Mouse (Mus musculus) MEL (cell line): Measurements from ENCODE around the gene Acss2. TPM values are rescaled to one million over a fixed set of nuclear protein-coding genes. Genes with fewer than 3 reads are reported as not detected.
"Not testable (repeated sequence)": the region's sequence is repeated elsewhere in the genome, so short reads cannot be mapped to it uniquely, and the experiment has no call there.

Experiments
- DNase-seq: peaks from one replicate; pipeline ENCODE4 v3.0.0; 2011; ENCODE audit warnings: low read depth, low spot score
- H3K27ac ChIP-seq: 2 replicates; pipeline ENCODE4 v1.5.1; 2012; ENCODE audit warnings: low read depth, mild to moderate bottlenecking, control low read depth, low read length, moderate library complexity; ENCODE audit not compliant: control insufficient read depth
- H3K27me3 ChIP-seq, 2 experiments: fragments of 150-350 bp in 1 of 2; sonication (generic) in 1 of 2; 2 replicates each; pipeline ENCODE4 v1.6.1; 2012; ENCODE audit warnings: low read length in 2 of 2, mild to moderate bottlenecking in 2 of 2, improper control_type of control experiment in 1 of 2, moderate library complexity in 1 of 2; ENCODE audit not compliant: insufficient read depth in 2 of 2, control insufficient read depth in 1 of 2
- H3K36me3 ChIP-seq, 2 experiments: 2 replicates each; pipeline ENCODE4 v1.6.1; 2012 to 2014; ENCODE audit warnings: low read length in 2 of 2, improper control_type of control experiment in 1 of 2, inconsistent platforms in 1 of 2, mild to moderate bottlenecking in 1 of 2; ENCODE audit not compliant: insufficient read depth in 2 of 2, control insufficient read depth in 1 of 2
- H3K4me1 ChIP-seq, 2 experiments: fragments of 150-350 bp in 1 of 2; sonication (generic) in 1 of 2; 2 replicates each; pipeline ENCODE4 v1.6.1; 2012; ENCODE audit warnings: low read length in 2 of 2, improper control_type of control experiment in 1 of 2, mild to moderate bottlenecking in 1 of 2; ENCODE audit not compliant: insufficient read depth in 2 of 2, control insufficient read depth in 1 of 2
- H3K4me3 ChIP-seq, 2 experiments: fragments of 150-350 bp in 1 of 2; sonication (generic) in 1 of 2; 2 replicates each; pipeline ENCODE4 v1.5.1; 2012; ENCODE audit warnings: low read depth in 2 of 2, low read length in 2 of 2, mild to moderate bottlenecking in 2 of 2, moderate library complexity in 2 of 2, control low read depth in 1 of 2, improper control_type of control experiment in 1 of 2; ENCODE audit not compliant: control insufficient read depth in 1 of 2, insufficient read depth in 1 of 2
- H3K79me2 ChIP-seq: 2 replicates; pipeline ENCODE4 v1.6.1; 2012; ENCODE audit warnings: mild to moderate bottlenecking, low read length, moderate library complexity; ENCODE audit not compliant: control insufficient read depth, poor library complexity, insufficient read depth
- H3K9ac ChIP-seq: 2 replicates; pipeline ENCODE4 v1.6.1; 2012; ENCODE audit warnings: low read depth, mild to moderate bottlenecking, control low read depth, low read length, moderate library complexity; ENCODE audit not compliant: control insufficient read depth, poor library complexity, severe bottlenecking
- H3K9me3 ChIP-seq: fragments of 150-350 bp; sonication (generic); replicated peaks from 2 replicates; pipeline ENCODE4 v1.6.1; 2012; ENCODE audit warnings: mild to moderate bottlenecking, low read length, improper control_type of control experiment, moderate library complexity; ENCODE audit not compliant: insufficient read depth
- BHLHE40 ChIP-seq: IDR thresholded peaks from 2 replicates; pipeline ENCODE4 v1.6.1; 2012; ENCODE audit warnings: low read depth, mild to moderate bottlenecking, inconsistent platforms, low read length, improper control_type of control experiment, borderline replicate concordance
- CHD1 ChIP-seq: IDR thresholded peaks from 2 replicates; pipeline ENCODE4 v1.6.1; 2012; ENCODE audit warnings: low read depth, mild to moderate bottlenecking, inconsistent platforms, low read length, improper control_type of control experiment
- CHD2 ChIP-seq: IDR thresholded peaks from 2 replicates; pipeline ENCODE4 v1.6.1; 2011; ENCODE audit warnings: low read length, improper control_type of control experiment
- MAFK ChIP-seq: IDR thresholded peaks from 2 replicates; pipeline ENCODE4 v1.6.1; 2011; ENCODE audit warnings: low read depth, mild to moderate bottlenecking, low read length, improper control_type of control experiment, borderline replicate concordance
- MAZ ChIP-seq: IDR thresholded peaks from 2 replicates; pipeline ENCODE4 v1.6.1; 2012; ENCODE audit warnings: low read depth, mild to moderate bottlenecking, inconsistent platforms, low read length, improper control_type of control experiment
- MYC ChIP-seq: IDR thresholded peaks from 2 replicates; pipeline ENCODE4 v1.6.1; 2011; ENCODE audit warnings: low read depth, mild to moderate bottlenecking, low read length, improper control_type of control experiment, moderate library complexity
- NELFE ChIP-seq: IDR thresholded peaks from 2 replicates; pipeline ENCODE4 v1.6.1; 2011; ENCODE audit warnings: low read depth, low read length, improper control_type of control experiment
- NRF1 ChIP-seq: IDR thresholded peaks from 2 replicates; pipeline ENCODE4 v1.6.1; 2014; ENCODE audit warnings: low read depth, mild to moderate bottlenecking, inconsistent platforms, low read length, improper control_type of control experiment, moderate library complexity; ENCODE audit not compliant: poor library complexity, insufficient read depth, severe bottlenecking
- POLR2A ChIP-seq, 2 experiments: IDR thresholded peaks; 2 replicates each; pipeline ENCODE4 v1.6.1; 2011 to 2012; ENCODE audit warnings: low read length in 2 of 2, mild to moderate bottlenecking in 2 of 2, control low read depth in 1 of 2, improper control_type of control experiment in 1 of 2, low read depth in 1 of 2, moderate library complexity in 1 of 2; ENCODE audit not compliant: control insufficient read depth in 1 of 2, insufficient read depth in 1 of 2, poor library complexity in 1 of 2
- POLR2AphosphoS2 ChIP-seq: IDR thresholded peaks from 2 replicates; pipeline ENCODE4 v1.6.1; 2011; ENCODE audit warnings: low read length, improper control_type of control experiment
- RAD21 ChIP-seq: IDR thresholded peaks from 2 replicates; pipeline ENCODE4 v1.6.1; 2011; ENCODE audit warnings: mild to moderate bottlenecking, low read depth, low read length, improper control_type of control experiment
- SIN3A ChIP-seq: IDR thresholded peaks from 2 replicates; pipeline ENCODE4 v1.6.1; 2012; ENCODE audit warnings: low read length, improper control_type of control experiment, inconsistent platforms
- TCF12 ChIP-seq: IDR thresholded peaks from 2 replicates; pipeline ENCODE4 v1.6.1; 2014; ENCODE audit warnings: low read depth, mild to moderate bottlenecking, inconsistent platforms, low read length, improper control_type of control experiment, moderate library complexity
- UBTF ChIP-seq: IDR thresholded peaks from 2 replicates; pipeline ENCODE4 v1.6.1; 2012; ENCODE audit warnings: low read depth, mild to moderate bottlenecking, inconsistent platforms, low read length, improper control_type of control experiment, moderate library complexity, borderline replicate concordance; ENCODE audit not compliant: insufficient read depth
- USF1 ChIP-seq: IDR thresholded peaks from 2 replicates; pipeline ENCODE4 v1.6.1; 2014; ENCODE audit warnings: low read depth, mild to moderate bottlenecking, inconsistent platforms, low read length, improper control_type of control experiment, moderate library complexity
- ZC3H11A ChIP-seq: IDR thresholded peaks from 2 replicates; pipeline ENCODE4 v1.6.1; 2012; ENCODE audit warnings: low read depth, mild to moderate bottlenecking, inconsistent platforms, low read length, improper control_type of control experiment
- ZNF384 ChIP-seq: IDR thresholded peaks from 2 replicates; pipeline ENCODE4 v1.6.1; 2012; ENCODE audit warnings: low read depth, mild to moderate bottlenecking, inconsistent platforms, low read length, improper control_type of control experiment
- polyA plus RNA-seq, 2 experiments: library from polyadenylated mRNA; stranded (reverse) in 1 of 2; unstranded in 1 of 2; fragments of >175 nt in 1 of 2; fragments of >200 nt in 1 of 2; gene quantifications; 2 replicates each; pipeline versions ENCODE4 v1.2.1 to v1.2.4; 2012; ENCODE audit warnings: low replicate concordance in 2 of 2, low read depth in 1 of 2; ENCODE audit not compliant: insufficient read length in 2 of 2, insufficient read depth in 1 of 2, missing spikeins in 1 of 2
- total RNA-seq: library from RNA; depleted of rRNA; stranded (reverse); fragments of 300-350 nt; gene quantifications from 2 replicates; pipeline ENCODE4 v1.2.3, GENCODE M21; 2012

Acss2 gene
- total and polyA plus RNA-seq, 3 experiments = 2.9 to 11.0 TPM; not detected in 1

GRCm38 (mm10) chr2:155537761-155538462, 20.2 kb downstream of the Acss2 start:
- H3K4me1 ChIP-seq = peaks cover 7 to 14% of the 10 kb centered on the region in 2 experiments
- H3K27ac ChIP-seq = no peak overlapping the region
- no peak for DNase-seq
- H3K4me3 ChIP-seq = no peak overlapping the region
- H3K79me2 ChIP-seq = no peaks in the 10 kb centered on the region
- no peaks in the 10 kb centered on the region for H3K9me3 ChIP-seq
- no peak overlapping the region for H3K9ac ChIP-seq
- peaks cover 0 to 22% of the 10 kb centered on the region in 2 experiments; a peak in 2 of 4 replicates for H3K36me3 ChIP-seq
- TF ChIP-seq MYC (no peak), CHD1 (no peak)
- H3K27me3 ChIP-seq = no peaks in the 10 kb centered on the region

- not testable (repeated sequence) for H3K79me2 ChIP-seq, H3K4me3 ChIP-seq, H3K9ac ChIP-seq
Measured at GRCm38 (mm10) chr2:155538463-155539057, 20.8 kb downstream of the Acss2 start.

GRCm38 (mm10) chr2:155539696-155540095, 21.9 kb downstream of the Acss2 start:
- Histone ChIP-seq H3K27me3 (no peaks in the 10 kb centered on the region), H3K27ac (no peak overlapping the region)
- TF ChIP-seq MAFK (no peak), ZC3H11A (no peak), CHD2 (no peak), MAZ (no peak), BHLHE40 (no peak), POLR2A (IDR thresholded peaks at IDR 0.05; ENCODE audit: control insufficient read depth in 1 of 2, insufficient read depth in 1 of 2, low read depth in 1 of 2, low read length in 2 of 2, poor library complexity in 1 of 2) (no peak), UBTF (no peak), ZNF384 (no peak), TCF12 (no peak), SIN3A (no peak), RAD21 (no peak), CHD1 (no peak), POLR2AphosphoS2 (no peak), USF1 (no peak), NELFE (no peak), NRF1 (no peak)
- TF ChIP-seq, all 39 proteins: peak for 0
- no peak overlapping the region for H3K9ac ChIP-seq
- H3K4me3 ChIP-seq = no peak overlapping the region
- no peak for DNase-seq
- H3K9me3 ChIP-seq = no peaks in the 10 kb centered on the region
- H3K79me2 ChIP-seq = no peaks in the 10 kb centered on the region
- peaks cover 0 to 22% of the 10 kb centered on the region in 2 experiments; a peak in 2 of 4 replicates for H3K36me3 ChIP-seq
- peaks cover 7 to 14% of the 10 kb centered on the region in 2 experiments for H3K4me1 ChIP-seq

More at GRCm38 (mm10) chr2:155538463-155539057, 20.8 kb downstream of the Acss2 start:
- H3K9me3 ChIP-seq, H3K27me3 ChIP-seq, DNase-seq, H3K27ac ChIP-seq: not testable (repeated sequence)
- peaks cover 7 to 14% of the 10 kb centered on the region in 2 experiments for H3K4me1 ChIP-seq
- peaks cover 0 to 22% of the 10 kb centered on the region in 2 experiments; a peak in 2 of 4 replicates for H3K36me3 ChIP-seq
